Mouse (Mus musculus) frontal cortex, postnatal 10 days (tissue): ENCODE measurements around the gene Wdr24.

Source experiments
- DNase-seq, 2 experiments: peaks; one replicate each; pipeline ENCODE4 v3.0.0; 2022; ENCODE audit warnings: low spot score in 2 of 2, mixed read lengths in 1 of 2

The Wdr24 gene

DNA sequence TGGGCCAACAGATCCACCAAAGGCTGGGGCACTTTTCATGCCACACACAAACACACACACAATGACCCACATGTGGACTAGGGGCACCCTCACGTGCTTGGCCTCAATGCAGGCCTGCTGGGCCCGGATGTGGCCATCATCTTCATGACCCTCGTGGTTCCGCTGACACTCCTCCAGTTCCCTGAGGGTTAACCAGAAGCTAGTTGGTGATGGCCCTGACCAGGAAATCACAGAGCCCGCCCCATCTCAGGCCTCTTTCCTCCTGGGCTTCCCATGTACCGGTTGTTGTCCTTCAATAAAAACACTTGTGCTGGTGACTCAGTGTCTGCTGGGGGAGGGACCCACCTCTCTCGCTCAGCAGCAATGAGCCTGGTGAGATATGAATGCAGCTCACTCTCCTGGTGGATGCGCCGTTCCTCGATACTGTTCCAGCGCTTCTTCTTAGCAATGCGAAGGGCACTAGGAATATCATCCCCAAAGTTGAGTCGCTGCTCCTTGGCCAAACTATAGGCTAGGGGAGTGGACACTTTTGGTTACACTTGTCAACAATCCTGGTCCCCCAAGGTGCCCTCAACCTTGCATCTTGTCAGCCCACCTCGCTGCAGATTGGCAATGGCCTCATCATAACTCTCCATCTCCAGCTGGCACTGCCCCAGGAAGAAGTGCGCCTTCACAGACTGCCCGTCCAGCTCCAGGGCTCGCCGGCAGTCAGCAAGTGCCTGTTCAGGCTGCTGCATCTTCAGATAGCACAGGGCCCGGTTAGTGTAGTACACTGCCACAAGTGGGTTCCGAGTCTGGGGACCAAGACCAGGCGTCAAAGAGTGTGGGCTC lies 8.2 kb downstream of the Wdr24 start:
- no peak for DNase-seq

DNA sequence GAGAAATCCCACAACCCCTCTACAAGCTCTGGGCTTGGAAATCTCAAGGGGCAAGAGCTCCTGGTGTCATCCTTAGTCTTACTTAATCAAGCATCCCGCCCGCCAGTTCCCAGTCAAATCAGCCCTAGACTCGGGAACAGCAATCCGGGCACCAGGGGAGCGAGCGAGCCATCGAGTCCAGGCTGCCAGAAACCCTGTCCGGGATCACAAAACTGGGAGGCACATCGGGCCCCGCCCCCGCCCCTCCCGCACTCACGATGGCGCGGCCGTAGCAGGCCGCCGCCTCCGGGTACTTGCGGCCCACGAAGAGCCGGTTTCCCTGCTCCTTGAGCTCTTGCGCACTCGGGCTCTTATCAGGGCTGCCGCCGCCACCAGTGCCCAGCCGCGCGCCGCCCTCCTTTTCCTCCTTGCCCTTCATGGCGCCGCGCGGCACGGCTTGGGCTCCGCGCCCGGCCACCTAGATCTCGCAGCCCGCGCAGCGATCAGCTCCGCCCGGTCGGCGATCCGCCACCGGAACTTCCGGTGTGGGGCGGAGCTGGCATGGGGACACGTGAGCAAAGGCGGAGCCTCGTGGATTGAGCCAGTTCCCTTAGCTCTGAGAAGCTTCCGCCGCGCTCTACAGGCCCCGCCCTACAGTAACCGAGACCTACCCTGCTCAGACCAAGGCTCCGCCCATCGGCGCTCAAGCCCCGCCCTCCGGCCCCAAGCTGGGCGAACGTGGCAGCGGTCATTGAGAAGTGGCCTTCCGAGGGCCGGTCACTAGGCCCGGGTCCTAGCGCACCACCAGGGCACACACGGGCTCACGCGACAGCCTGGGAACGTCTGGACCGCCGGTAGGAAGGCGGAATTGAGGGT lies 9.2 kb downstream of the Wdr24 start:
- DNase-seq: peak; percentile 98 to 99

DNA sequence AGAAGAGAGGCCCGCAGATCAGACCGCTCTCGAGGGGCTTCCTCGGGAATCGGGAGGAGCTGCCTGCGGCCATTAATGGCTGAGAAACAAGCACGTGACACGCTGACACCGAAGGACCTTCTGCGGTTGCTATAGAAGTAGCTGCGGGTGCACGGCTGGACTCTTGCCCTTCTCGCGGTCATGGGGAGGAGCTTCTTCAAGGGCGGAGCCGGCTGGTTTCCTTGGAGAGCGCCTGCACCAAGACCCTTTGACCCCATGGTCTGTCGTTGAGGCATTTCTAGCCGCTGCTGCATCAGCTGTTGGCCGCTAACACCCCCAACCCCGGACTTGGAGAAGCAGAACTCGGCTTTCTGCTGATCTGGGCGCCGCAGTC lies 9.8 kb downstream of the Wdr24 start, which contains the start of gene Stub1:
Gene Stub1 (minus strand): TSS at position 114 of the 373 bp plus-strand sequence.
- DNase-seq: peak; percentile 87 to 90

DNA sequence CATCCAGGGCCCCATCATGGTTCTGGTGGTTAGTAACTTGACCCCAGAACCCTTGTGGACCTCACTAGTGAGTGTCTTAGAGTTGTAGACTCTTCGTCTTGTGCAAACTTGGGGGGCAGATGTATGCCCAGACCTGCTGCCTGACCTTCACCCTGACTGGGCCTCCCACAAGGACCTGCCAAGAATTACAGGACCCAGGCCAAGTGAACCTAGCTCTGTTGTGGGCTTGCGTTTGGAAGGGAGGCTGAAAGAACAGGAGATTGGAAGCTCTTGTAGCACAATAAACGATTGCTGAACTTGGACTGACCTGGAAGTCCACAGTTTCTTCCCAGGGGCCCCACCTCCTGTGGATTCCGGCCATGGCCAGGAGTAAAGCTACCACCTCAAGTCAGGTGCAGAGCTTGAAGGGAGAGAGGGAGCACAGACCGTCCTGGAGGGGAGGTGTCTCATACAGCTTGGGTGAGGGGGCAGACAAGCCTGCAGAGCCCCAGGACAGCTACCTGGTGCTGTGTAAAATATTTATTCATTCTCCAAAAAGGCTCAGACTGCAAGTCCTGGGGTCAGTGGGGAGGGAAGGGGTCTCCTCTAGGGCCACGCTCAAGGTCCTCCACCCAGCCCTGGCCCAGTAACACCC lies 10.7 kb downstream of the Wdr24 start:
- no peak for DNase-seq

DNA sequence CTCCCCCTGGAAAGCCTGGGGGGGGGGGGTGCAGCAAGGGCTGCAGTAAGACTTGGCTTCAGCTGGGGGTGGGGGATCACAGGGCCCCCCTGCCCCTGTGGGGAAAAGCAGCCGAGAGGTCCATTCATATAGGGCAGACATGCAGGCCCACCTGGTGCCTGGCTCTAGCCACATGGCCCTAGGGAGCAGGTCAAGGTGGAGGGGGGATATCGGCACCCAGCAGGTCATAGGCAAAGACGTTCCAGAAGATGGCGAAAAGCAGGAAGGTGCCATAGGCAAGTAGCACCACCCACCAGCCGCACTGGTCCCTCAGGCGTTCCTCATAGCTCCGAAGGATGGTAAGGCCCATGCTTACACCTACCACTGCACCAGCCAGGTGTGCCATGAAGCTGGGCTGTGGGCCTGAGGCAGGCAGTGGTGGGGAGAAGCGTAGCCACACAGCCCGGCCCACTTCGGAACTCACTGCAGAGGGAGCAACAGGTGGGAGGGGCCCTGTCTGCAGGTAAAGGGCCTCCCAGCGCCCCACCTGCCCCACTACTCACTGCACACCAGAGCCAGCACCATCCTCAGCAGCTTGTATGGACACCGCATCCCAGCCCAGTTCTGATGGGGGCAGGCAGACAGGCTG lies 11.3 kb downstream of the Wdr24 start:
- no peak for DNase-seq

DNA sequence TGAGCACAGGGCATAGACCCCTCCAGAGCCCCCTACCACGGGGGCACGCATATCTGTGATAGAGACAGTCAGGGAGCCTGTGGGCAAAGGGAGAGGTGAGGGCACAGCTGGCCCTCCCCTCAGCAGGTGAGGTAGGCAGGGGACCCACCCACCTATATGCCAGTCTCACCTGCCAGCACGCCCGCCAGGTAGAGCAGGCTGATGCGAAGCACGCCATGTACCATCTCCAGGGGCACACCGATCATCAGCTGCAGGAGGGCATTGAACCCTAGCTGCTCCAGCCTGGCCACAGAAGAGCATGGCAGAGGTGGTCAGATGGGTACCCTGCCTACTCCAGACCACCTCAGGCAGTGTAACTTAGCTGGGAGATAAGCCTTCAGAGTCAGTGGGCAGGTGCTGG lies 11.9 kb downstream of the Wdr24 start:
- no peak for DNase-seq

DNA sequence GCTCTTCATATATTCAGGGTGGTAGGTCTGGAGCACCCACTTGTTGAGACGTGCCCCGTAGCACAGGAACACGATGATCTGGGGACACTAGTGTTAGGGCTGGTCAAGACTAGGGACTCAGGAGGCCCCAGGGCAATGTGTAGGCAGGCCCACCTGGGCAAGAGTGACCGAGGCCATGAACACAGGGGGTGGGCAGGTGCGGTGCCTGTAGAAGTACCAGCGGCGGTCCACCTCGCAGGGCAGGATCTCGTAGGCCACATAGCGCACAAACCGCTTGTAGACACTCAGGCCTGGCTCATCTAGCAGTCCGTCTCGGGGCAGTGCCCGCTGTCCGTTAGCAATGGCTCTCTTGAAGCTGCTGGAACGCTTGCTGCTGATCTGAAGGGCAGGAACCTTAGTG lies 12.4 kb downstream of the Wdr24 start:
- no peak for DNase-seq

DNA sequence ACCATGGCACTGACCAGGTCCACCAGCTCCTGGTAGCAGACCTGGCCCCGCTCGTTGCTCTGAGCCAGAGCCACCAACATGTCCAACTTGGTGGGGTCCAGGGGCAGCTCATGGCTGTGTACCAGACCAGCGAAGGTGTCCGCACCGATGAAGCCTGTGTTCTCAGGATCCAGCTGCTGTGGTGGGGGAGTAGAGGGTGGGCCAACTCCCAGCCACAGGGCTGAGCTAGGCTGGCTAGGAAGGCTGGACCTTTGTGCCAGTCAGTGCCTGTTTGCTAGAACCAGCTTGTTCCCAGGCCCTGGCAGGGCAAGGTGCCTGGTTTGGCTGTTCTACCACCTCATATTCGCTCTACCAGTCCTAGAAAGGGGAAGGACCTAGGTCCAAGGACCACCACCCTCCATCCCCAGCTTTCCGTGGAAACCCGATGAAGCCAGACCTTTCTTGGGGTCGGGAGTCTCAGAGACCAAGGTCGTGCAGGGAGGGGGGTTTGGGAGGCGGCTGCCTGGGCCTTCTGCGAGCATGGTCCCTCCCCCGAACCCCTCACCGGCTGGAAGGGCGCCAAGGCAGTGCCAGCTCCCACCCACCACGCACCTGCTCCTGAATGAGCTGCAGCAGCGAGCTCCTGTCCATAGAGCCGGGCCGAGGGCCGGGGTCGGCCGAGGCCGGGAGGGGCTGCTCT lies 13.1 kb downstream of the Wdr24 start:
- DNase-seq: no peak

DNA sequence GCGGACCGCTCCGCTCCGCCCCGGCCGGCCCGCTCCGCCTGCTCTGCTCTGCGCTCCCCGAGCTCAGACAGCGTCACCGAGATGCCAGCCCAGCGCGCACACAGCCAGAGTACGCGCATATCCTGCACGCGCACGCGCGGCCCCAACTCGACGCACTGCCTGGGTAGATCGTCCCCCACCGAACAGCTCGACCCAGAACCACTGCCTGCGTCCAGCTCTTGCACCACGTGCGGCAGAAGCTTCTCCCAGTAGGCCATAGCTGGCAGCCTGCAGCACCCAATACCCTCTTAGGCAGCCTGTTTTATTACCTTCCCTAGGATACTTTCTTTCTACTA lies 13.6 kb downstream of the Wdr24 start, which contains the start of gene Rhbdl1:
Gene Rhbdl1 (minus strand): TSS at position 220 of the 335 bp plus-strand sequence.
- peak; percentile 82 to 83 for DNase-seq

DNA sequence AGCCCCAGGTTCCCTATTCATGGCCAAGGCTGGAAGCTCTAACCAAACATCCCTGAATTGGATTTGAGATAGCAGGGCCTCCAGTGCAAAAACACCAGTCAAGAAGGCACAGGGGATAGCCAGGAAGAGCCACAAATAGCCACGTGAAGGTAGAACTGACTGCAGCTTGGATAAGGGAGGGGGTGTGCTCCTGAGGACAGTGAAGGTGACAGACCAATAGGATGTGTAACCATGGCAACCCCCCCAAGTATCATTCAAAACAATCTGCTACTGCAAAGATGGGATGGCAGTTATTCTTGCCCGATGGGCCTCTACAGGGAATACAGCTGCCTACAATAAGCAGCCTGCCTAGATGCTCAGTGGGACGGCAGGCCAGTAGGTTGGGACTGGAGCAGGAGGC lies 14.1 kb downstream of the Wdr24 start:
- DNase-seq: no peak

DNA sequence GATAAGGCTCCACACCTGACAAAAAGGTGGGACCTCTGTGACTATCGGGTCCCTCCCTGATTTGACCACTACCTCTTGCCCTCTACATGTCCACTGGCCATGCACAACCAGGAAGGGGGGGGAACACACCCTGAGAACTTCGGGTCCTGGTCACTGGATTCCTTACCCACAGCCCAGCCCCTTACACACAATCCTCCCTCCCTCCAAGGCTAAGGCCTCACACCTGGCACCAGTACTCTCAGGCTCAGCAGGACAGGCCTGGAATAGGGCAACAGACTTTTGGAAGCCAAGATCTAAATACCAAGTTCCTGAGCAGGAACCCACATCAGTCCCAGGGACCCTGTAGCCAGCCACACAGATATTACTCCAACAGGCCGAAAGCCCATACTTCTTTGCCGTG lies 15.5 kb downstream of the Wdr24 start:
- DNase-seq: no peak

DNA sequence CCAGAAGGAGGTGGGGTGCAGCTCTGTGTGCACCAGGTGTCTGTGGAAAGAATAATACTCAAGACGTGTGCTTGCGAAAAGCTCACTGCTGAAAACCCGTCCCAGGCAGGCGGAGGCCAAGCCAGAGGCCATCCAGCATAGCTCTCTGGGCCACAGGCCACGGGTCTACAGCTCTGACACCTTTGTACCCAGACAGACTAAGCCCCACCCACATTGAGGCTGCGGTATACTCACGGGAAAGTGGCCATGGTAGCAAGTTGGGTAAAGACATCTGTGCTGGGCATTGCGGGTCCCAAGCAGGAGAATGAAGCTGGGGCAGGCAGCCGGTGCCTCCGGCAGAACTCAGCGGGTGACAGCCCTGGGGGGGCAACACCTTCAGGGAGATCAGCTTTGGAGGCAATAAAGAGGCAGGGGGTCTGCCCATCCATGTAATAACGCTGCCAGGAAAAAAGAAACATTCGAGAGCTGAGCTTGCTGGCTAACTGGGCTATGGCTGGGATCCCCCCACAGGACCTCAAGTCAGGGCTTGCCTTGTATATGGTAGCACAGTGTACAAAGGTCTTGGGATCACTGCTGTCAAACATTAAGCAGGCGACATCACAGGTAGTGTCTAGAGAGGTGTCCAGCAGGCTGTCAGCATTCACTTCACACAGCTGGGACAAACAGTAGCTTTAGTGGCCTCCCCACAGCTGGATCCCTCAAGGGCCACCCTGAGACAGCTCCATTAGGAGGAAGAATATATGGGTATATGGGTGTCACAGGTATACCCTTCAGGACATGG lies 16.2 kb downstream of the Wdr24 start:
- no peak for DNase-seq

DNA sequence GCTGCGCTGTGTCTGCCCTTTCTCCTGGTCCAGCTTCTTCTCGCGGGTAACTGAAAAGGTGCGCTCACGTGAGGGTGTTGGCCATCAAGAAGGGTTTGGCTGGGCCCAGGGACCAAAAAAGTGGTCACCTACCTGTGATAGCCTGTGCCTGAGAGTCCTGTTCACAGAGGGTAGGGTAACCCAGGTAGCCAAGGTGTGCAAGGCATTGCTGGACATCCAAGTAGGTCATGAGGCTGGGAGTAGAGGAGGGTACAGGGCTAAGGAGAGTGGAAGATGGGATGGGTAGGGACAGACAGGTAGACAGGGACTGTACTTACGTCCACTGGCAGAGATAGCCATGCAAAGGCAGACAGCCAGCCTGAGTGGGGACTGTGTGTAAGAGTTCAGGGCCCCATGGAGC lies 17.1 kb downstream of the Wdr24 start:
- no peak for DNase-seq

DNA sequence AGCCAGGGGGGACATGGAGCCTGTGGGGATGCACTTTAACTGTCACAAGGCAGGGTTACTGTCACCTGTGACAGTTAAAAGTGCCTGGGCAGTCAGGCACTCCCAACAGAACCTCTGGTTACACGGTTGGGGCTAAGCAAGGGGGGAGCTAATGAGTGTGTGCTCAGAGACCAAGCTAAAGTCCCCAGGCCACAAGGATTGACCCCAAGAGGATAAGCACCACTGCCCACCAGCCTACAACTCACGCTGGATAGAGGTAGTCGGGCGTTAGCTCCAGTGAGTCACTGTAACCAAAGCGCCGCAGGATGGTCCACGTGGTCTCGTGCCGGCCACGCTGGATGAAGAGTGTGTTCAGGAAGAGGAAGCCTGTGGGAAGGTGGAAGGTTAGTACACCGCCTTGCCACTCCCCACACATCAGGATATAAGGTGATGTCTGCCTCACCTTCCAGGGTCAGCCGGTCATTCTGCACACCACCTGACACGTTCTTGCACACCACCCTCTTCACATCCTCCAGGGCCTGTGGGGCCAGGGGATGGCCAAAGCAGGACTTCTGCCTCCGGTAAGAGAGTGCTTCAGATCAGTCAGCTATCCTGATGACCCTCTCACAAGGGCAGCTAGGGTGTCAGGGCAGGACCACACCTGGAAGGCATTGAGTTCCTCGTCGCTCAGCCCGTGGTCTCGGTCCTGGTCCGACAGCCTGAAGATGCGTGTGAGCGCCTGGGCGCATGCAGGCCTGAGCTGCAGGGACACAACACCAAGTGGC lies 17.9 kb downstream of the Wdr24 start, which contains the start of gene Gm20683:
Gene Gm20683 (minus strand): TSS at position 647 of the 764 bp plus-strand sequence.
- DNase-seq: no peak

DNA sequence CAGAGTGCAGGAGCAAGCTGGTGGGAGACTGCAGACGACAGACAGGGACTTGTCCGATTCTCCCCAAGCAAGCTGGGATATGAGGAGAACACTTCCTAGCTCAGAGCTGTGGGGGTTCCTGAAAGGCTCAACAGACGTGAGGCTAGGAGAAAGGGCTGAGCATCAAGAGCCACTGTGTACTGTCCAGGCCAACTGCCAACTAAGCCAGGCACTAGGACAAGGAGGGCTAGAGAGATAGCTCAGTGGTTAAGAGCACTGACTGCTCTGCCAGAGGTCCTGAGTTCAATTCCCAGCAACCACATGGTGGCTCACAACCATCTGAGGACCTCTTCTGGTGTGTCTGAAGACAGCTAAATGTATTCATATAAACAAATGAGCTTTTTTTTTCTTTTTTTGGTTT lies 19.1 kb downstream of the Wdr24 start:
- DNase-seq: no peak

DNA sequence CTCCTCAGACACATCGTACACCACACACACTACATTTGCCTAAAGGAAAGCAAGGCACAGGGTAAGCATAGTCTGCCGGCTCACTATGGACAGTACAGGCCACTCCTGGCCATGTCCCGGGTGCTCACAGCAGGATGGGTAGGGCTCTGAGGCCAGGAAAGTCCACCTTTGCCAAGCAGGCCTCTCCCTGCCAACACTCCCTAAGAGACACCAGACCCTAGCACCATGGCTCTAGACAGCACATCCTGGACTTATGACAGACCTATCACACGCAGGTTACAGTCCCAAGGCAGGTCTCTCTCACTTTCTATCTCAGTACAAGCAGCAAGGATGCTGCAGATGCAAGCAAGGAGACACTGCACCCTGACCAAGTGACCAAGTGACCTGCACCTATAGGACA lies 19.7 kb downstream of the Wdr24 start:
- no peak for DNase-seq

DNA sequence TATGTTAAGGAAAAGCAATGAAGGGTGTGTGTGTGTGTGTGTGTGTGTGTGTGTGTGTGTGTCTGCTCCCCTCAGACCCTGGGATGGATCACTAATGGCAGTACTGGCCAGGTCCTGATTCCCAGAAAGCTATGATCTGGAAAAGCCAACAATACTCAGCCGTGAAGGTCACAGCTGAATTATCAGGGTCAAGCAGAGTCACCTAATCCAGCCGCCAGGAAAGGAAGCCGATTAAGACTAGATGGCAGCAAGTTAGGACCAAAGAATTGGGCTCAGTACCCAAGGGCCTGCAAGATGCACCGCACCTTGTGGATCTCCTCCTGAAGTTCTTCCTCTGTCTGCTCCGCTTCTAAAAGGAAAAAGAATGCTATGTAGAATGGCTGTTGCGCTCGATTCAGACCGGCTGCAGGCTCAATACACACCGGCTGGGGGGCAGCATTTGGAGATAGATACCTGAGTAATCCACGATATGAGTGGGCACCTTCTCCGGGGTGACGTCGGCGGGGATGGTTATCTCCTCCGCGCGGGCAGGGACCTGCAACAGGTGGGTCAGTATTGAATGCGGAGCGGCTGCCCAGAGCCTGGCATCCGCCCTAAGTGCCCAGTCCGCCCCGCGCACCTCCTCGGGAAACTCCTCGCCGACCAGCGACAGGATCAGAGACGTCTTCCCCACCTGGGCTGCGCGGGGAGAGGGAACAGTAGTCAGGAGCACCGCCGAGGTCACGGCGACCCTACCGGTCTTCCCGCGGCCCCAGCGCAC lies 20.4 kb downstream of the Wdr24 start:
- no peak for DNase-seq

DNA sequence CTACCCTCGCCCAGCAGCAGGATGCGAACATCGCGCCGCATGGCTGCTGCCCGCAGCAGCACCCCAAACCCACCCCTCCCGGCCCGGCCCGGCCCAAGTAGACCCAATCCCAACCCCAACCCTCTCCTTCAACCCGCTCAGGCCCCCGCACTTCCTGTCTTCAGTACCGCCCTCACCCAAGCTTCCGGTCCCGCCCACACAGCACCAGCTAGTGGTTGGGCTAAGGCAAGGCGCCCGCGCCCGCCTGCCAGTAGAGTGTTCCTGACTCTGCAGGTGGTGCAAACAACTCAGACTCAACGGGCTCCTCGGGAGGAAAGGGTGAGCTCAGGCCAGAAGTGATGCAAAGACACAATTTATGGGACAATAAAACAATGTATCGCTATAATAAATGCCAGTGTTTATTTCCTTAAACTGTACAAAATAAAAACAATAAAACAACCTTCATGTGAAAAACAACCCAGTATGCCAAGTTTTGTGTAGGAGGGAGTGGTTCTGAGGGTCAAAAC lies 21.0 kb downstream of the Wdr24 start, which contains the start of gene Rhot2:
Gene Rhot2 (minus strand): TSS at position 456 of the 506 bp plus-strand sequence.
- DNase-seq: peak; percentile 93

DNA sequence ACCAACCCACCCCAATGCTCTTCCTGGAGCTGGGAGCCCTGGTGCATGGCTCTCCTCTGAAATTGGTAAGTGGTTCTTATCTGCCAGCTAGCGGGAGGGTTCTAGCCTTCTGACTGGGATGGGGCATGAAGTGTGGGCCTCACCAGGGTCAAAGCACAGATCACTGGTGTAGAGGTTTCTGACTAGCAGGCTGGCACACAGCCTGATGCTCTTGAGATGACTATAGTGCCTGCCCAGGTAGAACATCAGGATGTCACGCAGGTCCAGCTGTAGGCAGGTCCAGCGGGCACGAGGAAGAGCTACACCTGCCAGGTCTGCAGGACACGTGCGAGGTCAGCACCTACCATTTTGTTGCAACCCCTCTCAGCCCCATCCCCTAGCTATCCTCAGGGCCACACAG lies 36.8 kb downstream of the Wdr24 start:
- DNase-seq: no peak
